Mouse (Mus musculus) brain, embryonic 14.5 days (tissue): Measurements from ENCODE around the gene Mycbpap. TPM values are rescaled to one million over a fixed set of nuclear protein-coding genes. Genes with fewer than 3 reads are reported as not detected.

Experiments used
- DNase-seq: peaks from one replicate; pipeline ENCODE4 v3.0.0-alpha.2; 2011; ENCODE audit warnings: low read depth
- CTCF ChIP-seq: fragments of 200-500 bp; IDR thresholded peaks from 2 replicates; pipeline ENCODE4 v1.5.1; 2012; ENCODE audit warnings: inconsistent platforms, mild to moderate bottlenecking, moderate library complexity, borderline replicate concordance; ENCODE audit not compliant: insufficient read depth, insufficient read length; ENCODE audit errors: extremely low read depth
- POLR2A ChIP-seq: fragments of 200-500 bp; IDR thresholded peaks from 2 replicates; pipeline ENCODE4 v1.6.1; 2012; ENCODE audit warnings: mild to moderate bottlenecking, inconsistent platforms, borderline replicate concordance; ENCODE audit not compliant: poor library complexity, insufficient read depth, insufficient read length, severe bottlenecking; ENCODE audit errors: extremely low read depth
- polyA plus RNA-seq: library from polyadenylated mRNA; depleted of rRNA; stranded (reverse); fragments of >200 nt; gene quantifications from 2 replicates; pipeline ENCODE4 v1.2.3, GENCODE M21; 2012

Gene Mycbpap
- polyA plus RNA-seq, 1 experiment = 3.0 TPM

DNA sequence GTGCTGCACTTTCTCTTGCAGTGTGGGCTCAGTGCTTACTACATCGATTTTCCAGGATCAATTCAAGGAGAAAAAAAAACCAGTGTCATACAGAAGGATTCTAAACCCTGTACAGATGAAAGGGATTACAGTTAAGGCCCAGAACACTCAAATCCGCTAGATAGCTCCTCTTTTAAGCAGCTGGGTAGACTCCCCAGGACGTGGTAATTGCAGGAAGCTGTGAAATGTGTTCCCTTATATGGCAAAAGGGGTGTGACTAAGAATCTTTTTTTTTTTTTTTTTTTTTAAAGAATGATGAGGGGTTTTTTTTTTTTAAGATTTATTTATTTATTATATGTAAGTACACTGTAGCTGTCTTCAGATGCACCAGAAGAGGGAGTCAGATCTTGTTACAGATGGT, 7.3 kb upstream of the Mycbpap start:
- TF ChIP-seq POLR2A = no peak
- TF ChIP-seq CTCF = no peak

GRCm38 (mm10) chr11:94526171-94526879, 4.8 kb upstream of the Mycbpap start:
- DNase-seq = no peak
- no peak for TF ChIP-seq POLR2A
- no peak for TF ChIP-seq CTCF

More for the DNA sequence above, 7.3 kb upstream of the Mycbpap start:
- peak; percentile 58 for DNase-seq

DNA sequence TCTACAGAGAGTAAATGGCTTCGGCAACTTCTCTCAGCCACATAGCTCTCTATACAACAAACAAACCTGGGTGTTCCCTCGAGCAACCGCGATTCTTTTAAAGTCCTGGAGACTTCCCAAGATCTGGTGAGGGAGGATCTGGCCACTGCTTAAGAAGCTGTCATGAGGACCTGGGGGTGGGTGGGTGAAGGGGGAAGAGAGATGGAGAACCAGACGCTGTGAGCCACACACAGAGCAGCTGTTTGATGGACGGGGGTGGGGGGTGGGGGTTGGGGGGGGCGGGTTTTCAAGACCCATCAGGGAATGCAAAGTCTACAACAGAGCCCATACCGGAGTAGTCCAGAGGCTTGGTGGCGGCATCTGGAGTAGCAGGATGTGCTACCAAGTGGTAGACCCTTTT, 8.1 kb downstream of the Mycbpap start:
- no peak for TF ChIP-seq POLR2A
- TF ChIP-seq CTCF = no peak
- DNase-seq = no peak

DNA sequence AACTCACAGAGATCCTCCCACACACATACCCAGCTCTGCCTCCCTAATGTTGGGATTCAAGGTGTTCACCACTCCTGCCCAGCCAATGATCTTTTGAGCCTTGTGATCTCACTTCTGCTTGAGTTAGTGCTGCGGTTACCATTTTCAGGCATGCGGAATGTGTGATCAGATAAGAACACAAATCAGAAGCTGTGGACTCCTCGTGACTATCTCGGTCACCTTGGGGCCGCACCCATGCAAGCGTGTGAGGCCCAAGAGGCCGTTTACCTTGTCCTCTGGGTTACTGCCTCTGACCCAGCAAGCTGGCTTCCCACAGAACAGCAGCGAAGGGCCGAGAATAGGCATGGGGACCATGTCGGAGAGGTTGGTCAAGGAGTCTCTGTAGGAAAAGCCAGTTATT, 12.6 kb downstream of the Mycbpap start:
- TF ChIP-seq CTCF (no peak), POLR2A (no peak)
- DNase-seq = no peak

- TF ChIP-seq POLR2A = no peak
- no peak for TF ChIP-seq CTCF
- DNase-seq = no peak
Measured at GRCm38 (mm10) chr11:94501482-94501881, 20.1 kb downstream of the Mycbpap start.

- TF ChIP-seq CTCF = no peak
- no peak for TF ChIP-seq POLR2A
- DNase-seq = no peak
Measured at GRCm38 (mm10) chr11:94500362-94500761, 21.2 kb downstream of the Mycbpap start.

DNA sequence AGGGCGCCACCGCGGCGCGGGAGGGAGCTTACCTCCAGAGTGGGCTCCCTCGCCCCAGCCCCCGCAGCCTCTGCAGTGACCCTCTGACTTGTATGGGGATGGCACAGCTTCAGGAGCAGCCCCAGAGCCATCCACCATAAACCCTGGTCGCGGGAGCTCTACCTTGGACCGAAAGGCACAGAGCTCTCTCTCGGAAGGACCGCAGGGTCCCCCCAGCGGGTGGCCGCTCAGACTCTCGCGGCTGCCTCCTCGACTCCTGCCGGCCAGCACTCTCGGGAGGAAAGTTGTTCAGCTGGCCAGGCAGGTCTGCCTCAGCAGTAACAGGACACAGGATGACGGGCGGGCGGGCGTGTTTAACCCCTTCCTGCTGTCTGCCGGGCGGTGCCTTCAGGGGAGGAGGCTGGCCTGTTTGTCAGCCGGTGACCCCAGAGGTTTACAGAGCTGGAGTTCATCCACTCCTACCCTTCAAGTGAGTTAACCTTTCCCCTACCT, 21.8 kb downstream of the Mycbpap start, which contains the start of gene Epn3:
TSS of gene Epn3 (minus strand) at position 314 of the 492 bp plus-strand sequence.
- no peak for DNase-seq
- no peak for TF ChIP-seq POLR2A
- no peak for TF ChIP-seq CTCF

- peak; percentile 58 for DNase-seq
- TF ChIP-seq CTCF (no peak), POLR2A (no peak)
Measured at GRCm38 (mm10) chr11:94499035-94499434, 22.5 kb downstream of the Mycbpap start.

GRCm38 (mm10) chr11:94498093-94498996, 23.2 kb downstream of the Mycbpap start:
- peak; percentile 84 for DNase-seq
- TF ChIP-seq POLR2A (no peak), CTCF (no peak)

DNA sequence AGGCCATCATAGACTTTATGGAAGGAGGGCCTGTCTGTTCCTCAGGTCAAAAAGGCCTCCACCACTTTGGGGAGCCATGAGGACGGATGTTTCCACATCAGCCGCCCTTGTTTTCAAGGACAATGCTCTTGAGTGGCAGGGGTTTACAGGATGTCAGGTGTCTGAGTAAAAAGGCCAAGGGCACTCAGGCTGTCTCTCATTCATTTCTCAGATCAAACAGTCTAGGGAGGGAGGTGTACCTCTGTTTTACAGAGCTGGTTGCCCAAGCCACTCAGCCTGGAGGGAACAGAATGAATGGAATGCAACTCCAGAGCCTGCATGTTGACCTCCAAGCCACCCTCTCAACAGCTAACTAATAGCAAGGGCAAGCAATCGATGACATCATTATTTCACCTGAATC, 26.1 kb downstream of the Mycbpap start:
- TF ChIP-seq POLR2A = no peak
- no peak for TF ChIP-seq CTCF
- DNase-seq = no peak

- TF ChIP-seq POLR2A (no peak), CTCF (no peak)
Measured at GRCm38 (mm10) chr11:94491749-94492099, 29.8 kb downstream of the Mycbpap start.

GRCm38 (mm10) chr11:94491035-94491748, 30.4 kb downstream of the Mycbpap start:
- TF ChIP-seq CTCF = no peak
- peak; percentile 72 for TF ChIP-seq POLR2A

More at GRCm38 (mm10) chr11:94491749-94492099, 29.8 kb downstream of the Mycbpap start:
- no peak for DNase-seq

GRCm38 (mm10) chr11:94489745-94490144, 31.8 kb downstream of the Mycbpap start:
- TF ChIP-seq CTCF (no peak), POLR2A (no peak)

More at GRCm38 (mm10) chr11:94491035-94491748, 30.4 kb downstream of the Mycbpap start:
- peak; percentile 85 for DNase-seq

DNA sequence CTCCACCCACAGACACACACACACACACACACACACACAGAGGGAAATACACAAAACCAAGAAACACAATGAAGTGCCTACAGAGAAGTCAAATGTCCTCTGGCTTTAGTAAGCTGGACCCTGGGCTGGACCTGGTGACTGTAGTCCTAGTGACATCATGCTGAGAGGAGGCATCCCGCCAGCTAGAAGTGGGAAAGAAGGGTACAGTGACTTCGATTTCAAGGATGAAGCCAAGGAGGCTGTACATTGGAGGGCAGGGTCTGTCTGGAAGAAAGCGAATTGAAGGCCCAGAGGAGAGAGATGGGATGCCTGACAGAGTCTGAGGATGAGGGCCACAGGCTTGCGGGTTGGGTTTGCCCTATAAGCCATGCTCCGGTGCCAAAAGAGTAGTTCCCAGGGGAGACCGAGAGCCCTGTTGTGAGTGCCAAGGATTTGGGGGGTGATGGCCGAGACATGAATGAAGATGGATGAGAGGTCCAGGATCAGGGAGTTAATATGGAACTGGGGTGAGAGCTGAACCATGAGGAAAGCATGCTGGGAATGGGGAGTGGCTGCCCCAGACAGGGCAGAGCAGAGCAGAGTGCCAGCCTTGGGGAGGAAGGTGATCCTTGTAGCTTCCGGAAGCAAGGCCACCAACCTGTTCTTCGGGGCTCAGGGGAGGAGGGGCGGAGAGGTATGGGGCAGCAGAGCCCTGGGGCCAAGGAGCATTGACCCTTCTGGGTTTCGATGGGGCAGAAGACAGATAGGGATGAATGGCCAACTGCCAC, 32.6 kb downstream of the Mycbpap start:
- no peak for DNase-seq
- no peak for TF ChIP-seq POLR2A
- TF ChIP-seq CTCF = no peak

More at GRCm38 (mm10) chr11:94489745-94490144, 31.8 kb downstream of the Mycbpap start:
- DNase-seq = no peak
